Mouse (Mus musculus) forebrain, embryonic 11.5 days (tissue): ENCODE measurements around the gene a. TPM values are rescaled to one million over a fixed set of nuclear protein-coding genes. Genes with fewer than 3 reads are reported as not detected.
A peak's percentile ranks its signal among the peaks of the same experiment; 100 is the strongest.

Experiments used
- ATAC-seq: fragments of 200-750 bp; cut with Nextera tagmentation; replicated peaks from 2 replicates; pipeline ENCODE4 v1.8.0; 2017; ENCODE audit warnings: moderate TSS enrichment; ENCODE audit not compliant: low FRiP score
- DNase-seq: peaks from one replicate; pipeline ENCODE4 v3.0.0-alpha.2; 2017; ENCODE audit warnings: low spot score
- H3K27ac ChIP-seq: fragments of 300-500 bp; sonication (generic); 2 replicates; pipeline ENCODE4 v1.5.1; 2014; ENCODE audit warnings: low read depth, low read length
- H3K27me3 ChIP-seq: fragments of 300-500 bp; sonication (generic); 2 replicates; pipeline ENCODE4 v1.6.1; 2014; ENCODE audit warnings: mild to moderate bottlenecking, low read length, mixed read lengths; ENCODE audit not compliant: control insufficient read depth, insufficient read depth
- H3K36me3 ChIP-seq: fragments of 300-500 bp; sonication (generic); 2 replicates; pipeline ENCODE4 v1.6.1; 2014; ENCODE audit warnings: mild to moderate bottlenecking, low read length, moderate library complexity, mixed read lengths; ENCODE audit not compliant: control insufficient read depth, insufficient read depth
- H3K4me1 ChIP-seq: fragments of 300-500 bp; sonication (generic); replicated peaks from 2 replicates; pipeline ENCODE4 v1.6.1; 2014; ENCODE audit warnings: low read length, mixed read lengths; ENCODE audit not compliant: control insufficient read depth, insufficient read depth
- H3K4me2 ChIP-seq: fragments of 300-500 bp; sonication (generic); 2 replicates; pipeline ENCODE4 v1.6.1; 2014; ENCODE audit warnings: low read depth, mild to moderate bottlenecking, low read length, moderate library complexity, mixed read lengths; ENCODE audit not compliant: severe bottlenecking
- H3K4me3 ChIP-seq: fragments of 300-500 bp; sonication (generic); 2 replicates; pipeline ENCODE4 v1.5.1; 2014; ENCODE audit warnings: low read depth, low read length
- H3K9ac ChIP-seq: fragments of 300-500 bp; sonication (generic); 2 replicates; pipeline ENCODE4 v1.6.1; 2014; ENCODE audit warnings: low read length
- H3K9me3 ChIP-seq: fragments of 300-500 bp; sonication (generic); 2 replicates; pipeline ENCODE4 v1.6.1; 2016; ENCODE audit warnings: low read length, mixed read lengths; ENCODE audit not compliant: control insufficient read depth
- WGBS: fragments of 180-500 bp; shearing (Covaris S2); extraction: QIAGEN DNeasy Blood & Tissue Kit; methylation state at CpG from one replicate; pipeline ENCODE4 v1.1.7; 2014; 5-methylcytosine and 5-hydroxymethylcytosine counted together
- polyA plus RNA-seq: library from polyadenylated mRNA; unstranded; fragments of >200 nt; fragmentation: Nextera tagmentation; extraction: Ambion mirVana; gene quantifications from 2 replicates; pipeline ENCODE4 v1.2.1, GENCODE M21; 2014

The a gene
- polyA plus RNA-seq, 1 experiment from 2014 or later: 0.69 TPM

- peak overlapping the region; percentile 97 for H3K4me3 ChIP-seq
- WGBS: 4% methylated on average over 14 of the region's 14 CpGs
- no peaks in the 10 kb centered on the region for H3K9me3 ChIP-seq
- H3K4me2 ChIP-seq: peak overlapping the region; percentile 50
- peak overlapping the region; percentile 96 for H3K27ac ChIP-seq
- H3K9ac ChIP-seq: peak overlapping the region; percentile 47; the same call in 1 of the 2 replicates
- ATAC-seq: no peak
- peaks cover 6% of the 10 kb centered on the region for H3K4me1 ChIP-seq
- H3K36me3 ChIP-seq: no peaks in the 10 kb centered on the region
- H3K27me3 ChIP-seq: no peaks in the 10 kb centered on the region
- DNase-seq: no peak
Measured at GRCm38 (mm10) chr2:154789977-154790655, 1.1 kb upstream of the a start.

GRCm38 (mm10) chr2:154791661-154792642 lies 750 bp downstream of the a start:
- peak overlapping the region; percentile 85 for H3K9ac ChIP-seq
- under 1% methylated on average over 60 of the region's 67 CpGs for WGBS
- H3K4me3 ChIP-seq: peak overlapping the region; percentile 97
- ATAC-seq: peak; percentile 47
- no peaks in the 10 kb centered on the region for H3K36me3 ChIP-seq
- H3K4me2 ChIP-seq: peak overlapping the region; percentile 73
- H3K27me3 ChIP-seq: no peaks in the 10 kb centered on the region
- peaks cover 6% of the 10 kb centered on the region for H3K4me1 ChIP-seq
- peak overlapping the region; percentile 96 for H3K27ac ChIP-seq
- DNase-seq: peak; percentile 88
- no peaks in the 10 kb centered on the region for H3K9me3 ChIP-seq

GRCm38 (mm10) chr2:154803372-154803771 lies 12.2 kb downstream of the a start:
- H3K9me3 ChIP-seq: no peaks in the 10 kb centered on the region
- no peak for ATAC-seq
- H3K4me2 ChIP-seq: no peak overlapping the region
- no peak overlapping the region for H3K4me3 ChIP-seq
- no peak overlapping the region for H3K27ac ChIP-seq
- no peak for DNase-seq
- no peaks in the 10 kb centered on the region for H3K4me1 ChIP-seq
- H3K9ac ChIP-seq: no peak overlapping the region
- no peaks in the 10 kb centered on the region for H3K27me3 ChIP-seq
- H3K36me3 ChIP-seq: no peaks in the 10 kb centered on the region
- 94% methylated on average over 1 of the region's 1 CpGs for WGBS

GRCm38 (mm10) chr2:154803845-154804244 lies 12.6 kb downstream of the a start:
- ATAC-seq (no peak), DNase-seq (no peak)
- H3K27me3 ChIP-seq: no peaks in the 10 kb centered on the region
- 84% methylated on average over 4 of the region's 4 CpGs for WGBS
- no peak overlapping the region for H3K27ac ChIP-seq
- no peak overlapping the region for H3K9ac ChIP-seq
- no peaks in the 10 kb centered on the region for H3K36me3 ChIP-seq
- no peak overlapping the region for H3K4me2 ChIP-seq
- no peaks in the 10 kb centered on the region for H3K4me1 ChIP-seq
- H3K9me3 ChIP-seq: no peaks in the 10 kb centered on the region
- no peak overlapping the region for H3K4me3 ChIP-seq

- DNase-seq (no peak), ATAC-seq (no peak)
- H3K36me3 ChIP-seq: no peaks in the 10 kb centered on the region
- H3K4me1 ChIP-seq: no peaks in the 10 kb centered on the region
- 78% methylated on average over 1 of the region's 1 CpGs for WGBS
- no peaks in the 10 kb centered on the region for H3K27me3 ChIP-seq
- no peak overlapping the region for H3K27ac ChIP-seq
- no peak overlapping the region for H3K9ac ChIP-seq
- H3K4me2 ChIP-seq: no peak overlapping the region
- no peak overlapping the region for H3K4me3 ChIP-seq
- H3K9me3 ChIP-seq: no peaks in the 10 kb centered on the region
Measured at GRCm38 (mm10) chr2:154807689-154808088, 16.5 kb downstream of the a start.

GRCm38 (mm10) chr2:154809107-154809762 lies 18.0 kb downstream of the a start:
- ATAC-seq (no peak), DNase-seq (no peak)
- Histone ChIP-seq H3K9ac (no peak overlapping the region), H3K4me3 (no peak overlapping the region), H3K4me2 (no peak overlapping the region), H3K36me3 (no peaks in the 10 kb centered on the region), H3K9me3 (no peaks in the 10 kb centered on the region), H3K27me3 (no peaks in the 10 kb centered on the region), H3K4me1 (no peaks in the 10 kb centered on the region), H3K27ac (no peak overlapping the region)
- 97% methylated on average over 1 of the region's 1 CpGs for WGBS

GRCm38 (mm10) chr2:154810821-154811220 lies 19.6 kb downstream of the a start:
- Histone ChIP-seq H3K36me3 (no peaks in the 10 kb centered on the region), H3K27me3 (no peaks in the 10 kb centered on the region), H3K9me3 (no peaks in the 10 kb centered on the region), H3K27ac (no peak overlapping the region), H3K4me2 (no peak overlapping the region), H3K4me3 (no peak overlapping the region), H3K4me1 (no peaks in the 10 kb centered on the region), H3K9ac (no peak overlapping the region)
- WGBS: 70% methylated on average over 1 of the region's 1 CpGs
- DNase-seq (no peak), ATAC-seq (no peak)

GRCm38 (mm10) chr2:154813426-154813825 lies 22.2 kb downstream of the a start:
- H3K36me3 ChIP-seq: no peaks in the 10 kb centered on the region
- H3K9me3 ChIP-seq: no peaks in the 10 kb centered on the region
- DNase-seq (no peak), ATAC-seq (no peak)
- no peaks in the 10 kb centered on the region for H3K27me3 ChIP-seq
- H3K4me1 ChIP-seq: 0 out of 2 replicates have a peak, but pooled peaks cover 5% of the 10 kb centered on the region
- no peak overlapping the region for H3K4me2 ChIP-seq
- no peak overlapping the region for H3K9ac ChIP-seq
- WGBS: 91% methylated on average over 2 of the region's 2 CpGs
- H3K27ac ChIP-seq: no peak overlapping the region
- no peak overlapping the region for H3K4me3 ChIP-seq
